Mouse (Mus musculus): Measurements from ENCODE around the gene Dnm2. TPM values are rescaled to one million over a fixed set of nuclear protein-coding genes. Genes with fewer than 3 reads are reported as not detected.
A peak's percentile ranks its signal among the peaks of the same experiment; 100 is the strongest.

The Dnm2 gene
- polyA plus RNA-seq (2014; fragmentation: Nextera tagmentation; extraction: Ambion mirVana), result 58.3 and 60.7 TPM in 2 replicates

DNA sequence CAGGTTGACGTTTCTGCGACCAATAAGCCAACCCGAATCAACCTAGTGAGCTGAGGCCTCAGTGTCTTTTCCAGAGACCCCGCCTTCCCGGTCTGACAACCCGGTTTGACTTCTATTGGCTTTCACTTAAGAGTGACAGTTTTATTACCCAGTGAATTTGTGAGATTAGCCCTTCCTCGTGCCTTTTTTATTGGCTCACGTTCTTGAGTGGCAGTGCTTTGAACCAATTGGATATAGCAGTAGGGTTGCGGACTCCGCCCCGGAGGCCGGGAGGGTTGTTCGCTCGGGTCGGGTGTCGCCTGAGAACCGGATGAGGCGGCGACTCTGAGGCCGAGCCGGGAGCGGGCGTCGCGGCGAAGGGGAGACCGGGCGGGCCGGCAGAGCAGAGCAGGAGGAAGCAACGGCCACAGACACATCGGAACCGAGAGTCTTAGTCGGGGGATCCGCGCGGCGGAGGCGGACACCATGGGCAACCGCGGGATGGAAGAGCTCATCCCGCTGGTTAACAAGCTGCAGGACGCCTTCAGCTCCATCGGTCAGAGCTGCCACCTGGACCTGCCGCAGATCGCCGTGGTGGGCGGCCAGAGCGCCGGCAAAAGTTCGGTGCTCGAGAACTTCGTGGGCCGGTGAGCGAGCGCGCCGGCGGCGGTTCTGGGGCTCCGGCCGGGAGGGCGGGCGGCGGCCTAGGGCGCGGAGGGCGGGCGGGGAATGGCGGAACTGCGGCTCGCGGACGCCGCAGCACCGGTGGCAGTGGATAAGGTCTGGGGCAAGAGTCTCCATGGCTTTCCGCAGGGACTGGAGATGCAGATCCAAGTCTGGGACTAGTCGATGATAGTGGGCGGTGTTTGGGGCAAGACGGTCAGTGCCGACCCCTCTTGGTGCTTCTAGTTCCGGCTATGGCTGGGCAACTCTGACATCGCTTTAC is at the start of gene Dnm2:
TSS of gene Dnm2 (plus strand) at position 278 of the 925 bp plus-strand sequence.
- no peaks in the 10 kb centered on the region for H3K27me3 ChIP-seq (ENCODE audit: control insufficient read depth, insufficient read depth, low read length)
- peak within 1 kb of the TSS; percentile 80 for H3K9ac ChIP-seq
- peak; percentile 99 for ATAC-seq (ENCODE audit: low FRiP score)
- peaks cover 21% of the 10 kb centered on the region for H3K4me1 ChIP-seq (replicated peaks; ENCODE audit: control insufficient read depth, insufficient read depth, low read length)
- H3K27ac ChIP-seq, result peak within 1 kb of the TSS; percentile 87
- H3K9me3 ChIP-seq (ENCODE audit: control insufficient read depth, low read length), result no peaks in the 10 kb centered on the region
- H3K36me3 ChIP-seq (replicated peaks; ENCODE audit: control insufficient read depth, insufficient read depth), result peaks cover 16% of the 10 kb centered on the region
- WGBS, result under 1% methylated on average over 82 of the region's 82 CpGs
- H3K4me2 ChIP-seq (replicated peaks), result peak within 1 kb of the TSS; percentile 85
- peak within 1 kb of the TSS; percentile 72 for H3K4me3 ChIP-seq (replicated peaks; ENCODE audit: low read length)
- DNase-seq (ENCODE audit: low spot score), result peak; percentile 100

GRCm38 (mm10) chr9:21379195-21379594 is 45.5 kb upstream of the Dnm2 start:
- Histone ChIP-seq H3K27ac (no peak overlapping the region), H3K4me3 (replicated peaks; ENCODE audit: low read length) (no peak overlapping the region), H3K27me3 (ENCODE audit: control insufficient read depth, insufficient read depth, low read length) (no peaks in the 10 kb centered on the region), H3K4me2 (replicated peaks) (no peak overlapping the region), H3K36me3 (replicated peaks; ENCODE audit: control insufficient read depth, insufficient read depth) (peaks cover 8% of the 10 kb centered on the region), H3K9ac (no peak overlapping the region), H3K4me1 (replicated peaks; ENCODE audit: control insufficient read depth, insufficient read depth, low read length) (peaks cover 8% of the 10 kb centered on the region; the same call in 1 of the 2 replicates), H3K9me3 (ENCODE audit: control insufficient read depth, low read length) (no peaks in the 10 kb centered on the region)
- DNase-seq (ENCODE audit: low spot score) (no peak), ATAC-seq (ENCODE audit: low FRiP score) (no peak)
- 85% methylated on average over 3 of the region's 3 CpGs for WGBS

GRCm38 (mm10) chr9:21380868-21381267 is 43.8 kb upstream of the Dnm2 start:
- H3K4me1 ChIP-seq (replicated peaks; ENCODE audit: control insufficient read depth, insufficient read depth, low read length), result peaks cover 8% of the 10 kb centered on the region; the same call in 1 of the 2 replicates
- no peak overlapping the region for H3K4me3 ChIP-seq (replicated peaks; ENCODE audit: low read length)
- no peak overlapping the region for H3K27ac ChIP-seq
- ATAC-seq (ENCODE audit: low FRiP score) (no peak), DNase-seq (ENCODE audit: low spot score) (no peak)
- H3K27me3 ChIP-seq (ENCODE audit: control insufficient read depth, insufficient read depth, low read length), result no peaks in the 10 kb centered on the region
- H3K9ac ChIP-seq, result no peak overlapping the region
- no peak overlapping the region for H3K4me2 ChIP-seq (replicated peaks)
- H3K9me3 ChIP-seq (ENCODE audit: control insufficient read depth, low read length), result no peaks in the 10 kb centered on the region
- peaks cover 8% of the 10 kb centered on the region for H3K36me3 ChIP-seq (replicated peaks; ENCODE audit: control insufficient read depth, insufficient read depth)

- H3K4me2 ChIP-seq (replicated peaks), result no peak overlapping the region
- no peaks in the 10 kb centered on the region for H3K27me3 ChIP-seq (ENCODE audit: control insufficient read depth, insufficient read depth, low read length)
- H3K9me3 ChIP-seq (ENCODE audit: control insufficient read depth, low read length), result no peaks in the 10 kb centered on the region
- no peak overlapping the region for H3K27ac ChIP-seq
- peaks cover 5% of the 10 kb centered on the region; the same call in 1 of the 2 replicates for H3K4me1 ChIP-seq (replicated peaks; ENCODE audit: control insufficient read depth, insufficient read depth, low read length)
- no peak for DNase-seq (ENCODE audit: low spot score)
- no peak overlapping the region for H3K4me3 ChIP-seq (replicated peaks; ENCODE audit: low read length)
- peaks cover 13% of the 10 kb centered on the region for H3K36me3 ChIP-seq (replicated peaks; ENCODE audit: control insufficient read depth, insufficient read depth)
- no peak overlapping the region for H3K9ac ChIP-seq
- ATAC-seq (ENCODE audit: low FRiP score), result no peak
Observed at GRCm38 (mm10) chr9:21383966-21384365, 40.7 kb upstream of the Dnm2 start.

DNA sequence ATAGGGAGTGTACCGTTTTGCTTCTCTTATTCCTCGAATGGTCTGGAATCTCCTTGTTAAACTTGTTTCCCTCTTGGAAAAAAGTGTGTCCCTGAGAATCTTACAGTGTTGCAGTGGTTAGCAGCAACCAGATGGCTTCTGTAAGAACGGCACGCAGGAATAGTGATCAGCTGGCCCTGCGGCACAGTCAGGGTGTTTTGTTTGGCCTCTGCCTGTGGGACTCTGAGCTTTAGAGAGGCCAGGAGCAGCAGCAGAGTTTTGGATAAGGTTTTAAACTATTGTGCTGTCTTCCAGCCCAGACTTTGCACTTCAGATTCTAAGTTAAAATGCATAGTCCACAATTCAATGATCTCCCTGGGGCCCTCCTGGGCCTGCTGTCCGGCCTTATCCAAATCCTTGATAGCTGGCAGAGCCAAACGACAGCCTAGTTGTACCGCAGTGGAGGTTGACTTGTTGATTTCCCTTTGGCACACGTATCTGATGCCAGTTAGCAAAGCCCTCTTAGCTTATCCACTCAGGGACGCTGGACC is 32.0 kb upstream of the Dnm2 start:
- Histone ChIP-seq H3K9me3 (ENCODE audit: control insufficient read depth, low read length) (no peaks in the 10 kb centered on the region), H3K27ac (no peak overlapping the region), H3K27me3 (ENCODE audit: control insufficient read depth, insufficient read depth, low read length) (no peaks in the 10 kb centered on the region), H3K36me3 (replicated peaks; ENCODE audit: control insufficient read depth, insufficient read depth) (peaks cover 100% of the 10 kb centered on the region), H3K4me2 (replicated peaks) (no peak overlapping the region), H3K4me1 (replicated peaks; ENCODE audit: control insufficient read depth, insufficient read depth, low read length) (no peaks in the 10 kb centered on the region), H3K9ac (no peak overlapping the region), H3K4me3 (replicated peaks; ENCODE audit: low read length) (no peak overlapping the region)
- no peak for ATAC-seq (ENCODE audit: low FRiP score)
- DNase-seq (ENCODE audit: low spot score), result no peak
- 89% methylated on average over 10 of the region's 10 CpGs for WGBS

DNA sequence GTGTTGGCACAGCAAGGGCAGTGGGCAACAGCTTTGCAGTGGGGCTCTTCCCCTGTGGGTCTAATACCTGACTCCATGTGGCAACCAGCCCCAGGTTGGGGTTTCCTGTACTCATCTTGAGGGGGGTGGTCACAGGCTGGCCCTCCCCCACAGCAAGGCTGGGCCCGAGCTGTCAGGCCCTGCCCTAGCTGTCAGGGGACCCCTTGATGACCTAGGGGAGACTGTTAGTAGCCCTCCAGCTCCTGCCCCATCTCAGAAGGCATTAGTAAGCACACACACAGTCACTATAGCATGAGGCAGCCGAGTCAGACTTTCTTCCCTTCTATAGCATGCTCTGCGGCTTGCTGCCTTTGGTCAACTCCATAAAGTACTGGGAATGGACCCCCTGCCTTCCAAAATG is 29.0 kb upstream of the Dnm2 start:
- Histone ChIP-seq H3K4me3 (replicated peaks; ENCODE audit: low read length) (no peak overlapping the region), H3K4me1 (replicated peaks; ENCODE audit: control insufficient read depth, insufficient read depth, low read length) (no peaks in the 10 kb centered on the region), H3K36me3 (replicated peaks; ENCODE audit: control insufficient read depth, insufficient read depth) (peaks cover 100% of the 10 kb centered on the region), H3K27ac (no peak overlapping the region), H3K4me2 (replicated peaks) (no peak overlapping the region), H3K9me3 (ENCODE audit: control insufficient read depth, low read length) (no peaks in the 10 kb centered on the region), H3K9ac (no peak overlapping the region), H3K27me3 (ENCODE audit: control insufficient read depth, insufficient read depth, low read length) (no peaks in the 10 kb centered on the region)
- ATAC-seq (ENCODE audit: low FRiP score) (0 out of 2 replicates have a peak, but pooled peaks have one; percentile 21), DNase-seq (ENCODE audit: low spot score) (no peak)
- WGBS, result 87% methylated on average over 3 of the region's 3 CpGs

DNA sequence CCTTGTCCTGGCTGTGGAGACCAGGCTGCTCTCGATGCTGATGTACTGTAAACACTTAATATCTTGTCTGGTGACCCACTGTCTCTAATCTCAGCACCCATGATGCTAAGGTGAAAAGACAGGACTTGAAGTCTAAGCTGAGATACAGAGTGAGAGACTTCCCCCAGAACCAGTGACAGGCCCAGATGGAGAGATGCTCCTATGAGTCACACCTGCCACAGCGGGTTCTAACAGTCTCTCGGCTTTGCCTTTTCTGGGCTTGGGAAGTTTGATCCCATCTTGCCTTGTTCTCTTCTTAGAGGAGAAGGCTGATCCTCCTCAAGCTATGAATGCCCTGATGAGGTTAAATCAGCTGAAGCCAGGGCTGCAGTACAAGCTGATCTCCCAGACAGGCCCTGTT is 27.5 kb upstream of the Dnm2 start:
- H3K4me3 ChIP-seq (replicated peaks; ENCODE audit: low read length), result no peak overlapping the region
- no peak overlapping the region for H3K4me2 ChIP-seq (replicated peaks)
- 94% methylated on average over 3 of the region's 3 CpGs for WGBS
- H3K4me1 ChIP-seq (replicated peaks; ENCODE audit: control insufficient read depth, insufficient read depth, low read length), result no peaks in the 10 kb centered on the region
- no peaks in the 10 kb centered on the region for H3K9me3 ChIP-seq (ENCODE audit: control insufficient read depth, low read length)
- no peaks in the 10 kb centered on the region for H3K27me3 ChIP-seq (ENCODE audit: control insufficient read depth, insufficient read depth, low read length)
- H3K9ac ChIP-seq, result no peak overlapping the region
- no peak overlapping the region for H3K27ac ChIP-seq
- DNase-seq (ENCODE audit: low spot score) (no peak), ATAC-seq (ENCODE audit: low FRiP score) (no peak)
- H3K36me3 ChIP-seq (replicated peaks; ENCODE audit: control insufficient read depth, insufficient read depth), result peaks cover 100% of the 10 kb centered on the region

DNA sequence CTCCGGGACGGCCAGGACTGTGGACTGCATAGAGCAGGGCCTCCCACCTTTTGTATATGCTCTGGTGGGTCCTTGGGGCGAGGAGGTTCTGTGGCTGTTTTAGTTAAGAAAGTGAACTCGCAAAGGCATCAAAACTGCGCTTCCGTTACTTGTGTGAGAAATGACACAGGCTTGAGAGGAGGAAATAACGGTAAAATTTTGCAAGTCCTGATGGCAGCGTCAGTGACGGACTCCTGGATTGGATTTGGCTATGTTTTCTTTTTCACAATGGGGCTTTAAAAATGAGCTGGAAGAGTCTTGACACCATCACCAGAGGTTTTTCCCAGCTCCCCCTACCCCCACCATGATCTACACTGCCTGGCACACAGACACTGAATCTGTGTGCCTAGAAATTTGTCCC is 23.7 kb upstream of the Dnm2 start:
- no peaks in the 10 kb centered on the region for H3K4me1 ChIP-seq (replicated peaks; ENCODE audit: control insufficient read depth, insufficient read depth, low read length)
- no peak overlapping the region for H3K4me3 ChIP-seq (replicated peaks; ENCODE audit: low read length)
- no peaks in the 10 kb centered on the region for H3K9me3 ChIP-seq (ENCODE audit: control insufficient read depth, low read length)
- no peaks in the 10 kb centered on the region for H3K27me3 ChIP-seq (ENCODE audit: control insufficient read depth, insufficient read depth, low read length)
- DNase-seq (ENCODE audit: low spot score) (no peak), ATAC-seq (ENCODE audit: low FRiP score) (no peak)
- WGBS, result 95% methylated on average over 9 of the region's 9 CpGs
- no peak overlapping the region for H3K4me2 ChIP-seq (replicated peaks)
- no peak overlapping the region for H3K27ac ChIP-seq
- H3K9ac ChIP-seq, result no peak overlapping the region
- peaks cover 100% of the 10 kb centered on the region for H3K36me3 ChIP-seq (replicated peaks; ENCODE audit: control insufficient read depth, insufficient read depth)

GRCm38 (mm10) chr9:21402764-21403253 is 21.9 kb upstream of the Dnm2 start:
- Histone ChIP-seq H3K27me3 (ENCODE audit: control insufficient read depth, insufficient read depth, low read length) (no peaks in the 10 kb centered on the region), H3K4me1 (replicated peaks; ENCODE audit: control insufficient read depth, insufficient read depth, low read length) (no peaks in the 10 kb centered on the region), H3K4me2 (replicated peaks) (no peak overlapping the region), H3K9ac (no peak overlapping the region), H3K27ac (no peak overlapping the region), H3K36me3 (replicated peaks; ENCODE audit: control insufficient read depth, insufficient read depth) (peaks cover 94% of the 10 kb centered on the region), H3K4me3 (replicated peaks; ENCODE audit: low read length) (no peak overlapping the region), H3K9me3 (ENCODE audit: control insufficient read depth, low read length) (no peaks in the 10 kb centered on the region)
- ATAC-seq (ENCODE audit: low FRiP score) (no peak), DNase-seq (ENCODE audit: low spot score) (no peak)
- 88% methylated on average over 11 of the region's 11 CpGs for WGBS
